Mouse (Mus musculus) limb, embryonic 11.5 days (tissue): ENCODE measurements around the gene Glb1l. TPM values are rescaled to one million over a fixed set of nuclear protein-coding genes. Genes with fewer than 3 reads are reported as not detected.

ENCODE experiments used
- ATAC-seq: fragments of 200-750 bp; cut with Nextera tagmentation; 2 replicates; pipeline ENCODE4 v1.8.0; 2017; ENCODE audit warnings: low read depth; ENCODE audit not compliant: insufficient number of reproducible peaks, low FRiP score, low TSS enrichment
- DNase-seq: peaks from one replicate; pipeline ENCODE4 v3.0.0-alpha.2; 2015; ENCODE audit warnings: low spot score
- H3K27ac ChIP-seq: fragments of 300-500 bp; sonication (generic); replicated peaks from 2 replicates; pipeline ENCODE4 v1.5.1; 2014; ENCODE audit warnings: low read depth, mild to moderate bottlenecking, low read length
- H3K27me3 ChIP-seq: fragments of 300-500 bp; sonication (generic); 2 replicates; pipeline ENCODE4 v1.6.1; 2014; ENCODE audit warnings: mild to moderate bottlenecking, low read length, mixed read lengths; ENCODE audit not compliant: control insufficient read depth, insufficient read depth
- H3K36me3 ChIP-seq: fragments of 300-500 bp; sonication (generic); 2 replicates; pipeline ENCODE4 v1.6.1; 2014; ENCODE audit warnings: mild to moderate bottlenecking, low read length, moderate library complexity, mixed read lengths; ENCODE audit not compliant: control insufficient read depth, insufficient read depth
- H3K4me1 ChIP-seq: fragments of 300-500 bp; sonication (generic); 2 replicates; pipeline ENCODE4 v1.6.1; 2014; ENCODE audit warnings: low read length, mixed read lengths; ENCODE audit not compliant: control insufficient read depth, insufficient read depth
- H3K4me2 ChIP-seq: fragments of 300-500 bp; sonication (generic); 2 replicates; pipeline ENCODE4 v1.6.1; 2014; ENCODE audit warnings: low read depth, mild to moderate bottlenecking, moderate library complexity; ENCODE audit not compliant: severe bottlenecking
- H3K4me3 ChIP-seq: fragments of 300-500 bp; sonication (generic); 2 replicates; pipeline ENCODE4 v1.5.1; 2014; ENCODE audit warnings: low read depth, low read length
- H3K9ac ChIP-seq: fragments of 300-500 bp; sonication (generic); 2 replicates; pipeline ENCODE4 v1.6.1; 2014; ENCODE audit warnings: mild to moderate bottlenecking, low read length
- H3K9me3 ChIP-seq: fragments of 300-500 bp; sonication (generic); 2 replicates; pipeline ENCODE4 v1.6.1; 2016; ENCODE audit warnings: low read length; ENCODE audit not compliant: control insufficient read depth
- WGBS: fragments of 180-500 bp; shearing (Covaris S2); extraction: QIAGEN DNeasy Blood & Tissue Kit; methylation state at CpG from one replicate; pipeline ENCODE4 v1.1.7; 2014; 5-methylcytosine and 5-hydroxymethylcytosine counted together
- polyA plus RNA-seq: library from polyadenylated mRNA; unstranded; fragments of >200 nt; fragmentation: Nextera tagmentation; extraction: Ambion mirVana; gene quantifications from 2 replicates; pipeline ENCODE4 v1.2.1, GENCODE M21; 2014

Glb1l gene
- polyA plus RNA-seq, 1 experiment from 2014 or later: 18.5 TPM

GRCm38 (mm10) chr1:75226138-75226537 is 15.5 kb upstream of the Glb1l start:
- H3K36me3 ChIP-seq: no peaks in the 10 kb centered on the region
- H3K27me3 ChIP-seq: no peaks in the 10 kb centered on the region
- H3K9me3 ChIP-seq: no peaks in the 10 kb centered on the region
- H3K4me1 ChIP-seq: no peaks in the 10 kb centered on the region
- no peak overlapping the region for H3K4me3 ChIP-seq
- DNase-seq: no peak
- ATAC-seq: no peak
- no peak overlapping the region for H3K4me2 ChIP-seq
- no peak overlapping the region for H3K27ac ChIP-seq
- 67% methylated on average over 2 of the region's 2 CpGs for WGBS
- no peak overlapping the region for H3K9ac ChIP-seq

- no peak overlapping the region for H3K4me2 ChIP-seq
- H3K27me3 ChIP-seq: peaks cover 7% of the 10 kb centered on the region
- DNase-seq: no peak
- 79% methylated on average over 3 of the region's 3 CpGs for WGBS
- H3K27ac ChIP-seq: no peak overlapping the region
- no peaks in the 10 kb centered on the region for H3K4me1 ChIP-seq
- H3K4me3 ChIP-seq: no peak overlapping the region
- no peak for ATAC-seq
- no peak overlapping the region for H3K9ac ChIP-seq
- no peaks in the 10 kb centered on the region for H3K36me3 ChIP-seq
- H3K9me3 ChIP-seq: no peaks in the 10 kb centered on the region
Measured at GRCm38 (mm10) chr1:75225473-75225872, 14.9 kb upstream of the Glb1l start.

GRCm38 (mm10) chr1:75223532-75223931 is 12.9 kb upstream of the Glb1l start:
- H3K27ac ChIP-seq: no peak overlapping the region
- peaks cover 13% of the 10 kb centered on the region for H3K4me1 ChIP-seq
- H3K36me3 ChIP-seq: no peaks in the 10 kb centered on the region
- peaks cover 26% of the 10 kb centered on the region for H3K27me3 ChIP-seq
- no peak overlapping the region for H3K4me2 ChIP-seq
- DNase-seq (no peak), ATAC-seq (no peak)
- no peak overlapping the region for H3K9ac ChIP-seq
- H3K9me3 ChIP-seq: no peaks in the 10 kb centered on the region
- WGBS: 66% methylated on average over 6 of the region's 6 CpGs
- H3K4me3 ChIP-seq: no peak overlapping the region

DNA sequence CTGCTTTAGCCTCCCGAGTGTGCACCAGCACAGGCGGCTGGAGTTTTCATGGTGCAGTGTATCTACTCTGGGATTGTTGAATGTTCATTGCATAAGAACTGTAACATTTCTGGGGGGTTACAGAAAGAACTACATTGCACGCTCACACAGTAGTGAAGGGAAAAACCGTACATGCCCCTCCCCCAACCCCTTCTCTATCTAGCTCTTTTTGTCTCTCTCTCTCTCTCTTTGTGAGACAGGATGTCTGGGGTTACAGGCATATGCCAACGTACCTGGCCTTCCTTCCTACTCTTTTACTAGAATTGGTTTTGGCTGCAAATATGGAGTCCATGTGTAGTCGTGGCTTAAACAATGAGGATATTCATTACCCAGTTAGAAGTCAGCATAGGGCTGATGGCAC is 12.3 kb upstream of the Glb1l start:
- no peaks in the 10 kb centered on the region for H3K36me3 ChIP-seq
- ATAC-seq: no peak
- no peaks in the 10 kb centered on the region for H3K9me3 ChIP-seq
- no peak overlapping the region for H3K4me2 ChIP-seq
- 85% methylated on average over 6 of the region's 6 CpGs for WGBS
- H3K27ac ChIP-seq: no peak overlapping the region
- no peak overlapping the region for H3K4me3 ChIP-seq
- no peak overlapping the region for H3K9ac ChIP-seq
- H3K27me3 ChIP-seq: peaks cover 32% of the 10 kb centered on the region
- peaks cover 16% of the 10 kb centered on the region for H3K4me1 ChIP-seq
- no peak for DNase-seq

DNA sequence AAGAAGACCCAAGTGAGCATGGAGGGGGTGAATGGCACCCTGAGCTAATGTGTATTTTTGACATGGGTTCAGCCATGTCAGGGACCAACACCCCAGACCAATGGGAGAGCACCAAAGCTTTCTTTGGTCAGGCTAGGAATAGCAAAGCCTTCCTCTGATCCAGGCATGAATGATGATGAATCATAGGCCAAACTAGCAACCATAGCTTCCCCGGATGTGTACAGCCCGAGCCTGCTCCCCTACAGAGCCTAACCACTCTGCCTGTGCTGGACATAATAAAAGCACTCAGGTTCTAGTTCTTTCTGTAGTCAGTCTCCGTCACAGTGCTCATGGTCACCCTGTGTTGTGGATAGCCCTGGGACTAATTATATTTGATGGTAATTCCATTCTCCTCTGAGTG is 10.9 kb upstream of the Glb1l start:
- H3K9ac ChIP-seq: no peak overlapping the region
- no peaks in the 10 kb centered on the region for H3K36me3 ChIP-seq
- no peak overlapping the region for H3K27ac ChIP-seq
- H3K27me3 ChIP-seq: peaks cover 40% of the 10 kb centered on the region
- DNase-seq (no peak), ATAC-seq (no peak)
- no peak overlapping the region for H3K4me3 ChIP-seq
- no peak overlapping the region for H3K4me2 ChIP-seq
- H3K9me3 ChIP-seq: no peaks in the 10 kb centered on the region
- WGBS: 76% methylated on average over 3 of the region's 3 CpGs
- peaks cover 17% of the 10 kb centered on the region for H3K4me1 ChIP-seq

DNA sequence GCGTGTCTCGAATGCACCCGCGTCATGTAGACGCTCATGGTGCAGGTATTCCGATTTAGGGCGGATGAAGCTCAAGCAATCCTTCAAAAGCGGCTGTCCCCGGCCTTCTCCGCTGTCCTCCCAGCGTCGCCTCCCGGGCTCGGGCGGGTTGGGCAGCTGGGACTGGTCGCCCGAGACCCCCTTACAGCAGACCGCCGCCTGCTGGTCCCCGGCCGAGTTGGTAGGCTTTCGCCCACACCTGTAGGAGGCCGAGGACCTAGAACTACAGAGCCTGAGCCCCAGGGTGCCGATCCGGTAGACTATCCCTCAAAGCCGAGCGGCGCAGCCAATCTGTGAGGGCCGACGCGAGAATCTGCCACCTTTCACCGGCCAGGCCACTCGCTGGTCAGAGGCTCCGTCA is 8.9 kb upstream of the Glb1l start, which contains the start of gene Tuba4a:
TSS of gene Tuba4a (minus strand) at position 335 of the 400 bp plus-strand sequence.
- Histone ChIP-seq H3K4me1 (peaks cover 17% of the 10 kb centered on the region), H3K27ac (no peak within 1 kb of the TSS), H3K4me3 (peak within 1 kb of the TSS; percentile 45), H3K27me3 (peaks cover 40% of the 10 kb centered on the region), H3K9ac (peak within 1 kb of the TSS; percentile 40), H3K9me3 (no peaks in the 10 kb centered on the region), H3K36me3 (peaks cover 2% of the 10 kb centered on the region; the same call in 1 of the 2 replicates), H3K4me2 (peak within 1 kb of the TSS; percentile 96)
- under 1% methylated on average over 34 of the region's 34 CpGs for WGBS
- no peak for DNase-seq
- peak; percentile 44; the same call in 1 of the 2 replicates for ATAC-seq

DNA sequence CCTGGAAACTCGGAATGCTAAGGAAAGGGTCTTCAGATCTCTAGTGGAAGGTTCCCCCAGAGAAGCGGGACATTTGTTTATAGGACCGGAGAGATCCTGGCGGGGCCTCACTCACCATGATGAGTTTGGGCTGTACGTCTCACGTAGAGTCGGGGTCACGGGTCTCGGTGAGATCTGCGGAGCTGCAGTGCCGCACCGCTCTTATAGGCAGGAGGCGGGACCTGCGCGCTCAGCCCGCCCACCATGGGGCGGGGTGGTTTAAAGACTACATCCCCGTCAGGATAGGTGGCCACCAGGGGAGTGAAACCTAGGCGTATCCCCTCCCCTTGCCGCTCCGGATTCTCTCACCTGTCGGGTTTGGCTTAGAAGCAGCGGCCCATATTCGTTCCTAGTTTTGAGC is 8.5 kb upstream of the Glb1l start:
- no peak overlapping the region for H3K27ac ChIP-seq
- peaks cover 40% of the 10 kb centered on the region for H3K27me3 ChIP-seq
- H3K4me2 ChIP-seq: peak overlapping the region; percentile 96
- ATAC-seq (peak; percentile 88), DNase-seq (peak; percentile 84)
- H3K9ac ChIP-seq: peak overlapping the region; percentile 40
- no peaks in the 10 kb centered on the region for H3K9me3 ChIP-seq
- peak overlapping the region; percentile 45 for H3K4me3 ChIP-seq
- WGBS: under 1% methylated on average over 24 of the region's 24 CpGs
- peaks cover 5% of the 10 kb centered on the region; the same call in 1 of the 2 replicates for H3K36me3 ChIP-seq
- H3K4me1 ChIP-seq: peaks cover 17% of the 10 kb centered on the region

GRCm38 (mm10) chr1:75218227-75219001 is 7.8 kb upstream of the Glb1l start:
- Histone ChIP-seq H3K4me2 (peak overlapping the region; percentile 96), H3K9ac (peak overlapping the region; percentile 17; the same call in 1 of the 2 replicates), H3K36me3 (peaks cover 5% of the 10 kb centered on the region; the same call in 1 of the 2 replicates), H3K9me3 (no peaks in the 10 kb centered on the region), H3K4me1 (peaks cover 17% of the 10 kb centered on the region), H3K27ac (no peak overlapping the region), H3K4me3 (peak overlapping the region; percentile 45), H3K27me3 (peaks cover 40% of the 10 kb centered on the region)
- DNase-seq (peak; percentile 48), ATAC-seq (peak; percentile 32; the same call in 1 of the 2 replicates)
- WGBS: 1% methylated on average over 38 of the region's 38 CpGs
